Comparison of ENCODE assay signal across 9 mouse cellular contexts in genomic region chr8:60466686-60467335, GRCm38 (mm10). TPM values are rescaled to one million over a fixed set of nuclear protein-coding genes. Genes with fewer than 3 reads are reported as not detected.
DNase-seq lines count a peak whose midpoint lies in the region; ATAC-seq and TF ChIP-seq lines count a peak whose summit lies in the region.
"Had no signal": no experiment of that assay in that cellular context is flagged by ENCODE, and none has a peak within 500 bp of the region (broad histone marks: within the 10 kb centered on the region; RNA-seq: fewer than 3 reads in every experiment).

No protein-coding gene starts in this region.

- H3K4me2 ChIP-seq in heart, embryonic 11.5 days: no peak overlapping the region
- no peak overlapping the region for H3K4me2 ChIP-seq in forebrain, embryonic 14.5 days (ENCODE audit: low read length)
- H3K4me2 ChIP-seq in intestine, embryonic 16.5 days (ENCODE audit: low read depth, low read length): no peak overlapping the region
- peak overlapping the region; percentile 29 for H3K4me2 ChIP-seq in midbrain, embryonic 14.5 days (ENCODE audit: low read length)

- H3K9ac ChIP-seq in heart, adult 2 months (ENCODE audit: low read depth, low read length): no peak overlapping the region
- H3K9ac ChIP-seq in heart, embryonic 11.5 days (ENCODE audit: low read depth, low read length): no peak overlapping the region
- H3K9ac ChIP-seq in forebrain, embryonic 14.5 days (ENCODE audit: low read length): no peak overlapping the region
- H3K9ac ChIP-seq in intestine, embryonic 16.5 days (ENCODE audit: low read depth, low read length): no peak overlapping the region
- no peak overlapping the region for H3K9ac ChIP-seq in midbrain, embryonic 14.5 days (replicated peaks; ENCODE audit: low read length)

- intact Hi-C loops in heart, adult 2 months (cut with DNase I): loop anchor here (10.0 kb wide), 1 partner anchor 1902 kb away; no protein-coding TSS in a partner anchor
- intact Hi-C loops in left cerebral cortex, postnatal 10 days (cut with DNase I): loop anchor here (5.0 kb wide), 1 partner anchor 1900 kb away; no protein-coding TSS in a partner anchor

- no peaks in the 10 kb centered on the region for H3K27me3 ChIP-seq in heart, adult 2 months (ENCODE audit: control insufficient read depth, insufficient read depth, low read length)
- H3K27me3 ChIP-seq in heart, embryonic 11.5 days (ENCODE audit: control insufficient read depth, insufficient read depth, low read length): no peaks in the 10 kb centered on the region
- H3K27me3 ChIP-seq in forebrain, embryonic 14.5 days (replicated peaks; ENCODE audit: control insufficient read depth, insufficient read depth, low read length): no peaks in the 10 kb centered on the region
- H3K27me3 ChIP-seq in intestine, embryonic 16.5 days (replicated peaks; ENCODE audit: control insufficient read depth, insufficient read depth, low read length): no peaks in the 10 kb centered on the region
- H3K27me3 ChIP-seq in midbrain, embryonic 14.5 days (ENCODE audit: control insufficient read depth, insufficient read depth, low read length): no peaks in the 10 kb centered on the region
- H3K27me3 ChIP-seq: megakaryocyte, embryonic 14.5 days had no signal

- TF ChIP-seq POLR2A in heart, adult 2 months (IDR thresholded peaks at IDR 0.05; ENCODE audit: insufficient read depth, low read depth, low read length): no peak

- DNase-seq in heart, adult 2 months: peak; percentile 19 to 45
- peak; percentile 85 for DNase-seq in forebrain, embryonic 14.5 days (ENCODE audit: low spot score)
- peak; percentile 63 to 65 for DNase-seq in left cerebral cortex, postnatal 10 days (ENCODE audit: extremely low spot score in 1 of 2, low spot score in 2 of 2)
- DNase-seq in midbrain, embryonic 14.5 days: peak; percentile 91
- peak; percentile 47 for DNase-seq in telencephalon, adult 2 months (ENCODE audit: low read depth, low spot score)

- no peak for TF ChIP-seq EP300 in heart, adult 2 months (IDR thresholded peaks at IDR 0.05; ENCODE audit: insufficient read depth, low read depth, low read length)

- no peaks in the 10 kb centered on the region for H3K36me3 ChIP-seq in heart, adult 2 months (ENCODE audit: control insufficient read depth, insufficient read depth, low read length)
- H3K36me3 ChIP-seq in heart, embryonic 11.5 days (ENCODE audit: control insufficient read depth, insufficient read depth, low read length): no peaks in the 10 kb centered on the region
- no peaks in the 10 kb centered on the region for H3K36me3 ChIP-seq in forebrain, embryonic 14.5 days (ENCODE audit: control insufficient read depth, insufficient read depth, low read length)
- H3K36me3 ChIP-seq in intestine, embryonic 16.5 days (ENCODE audit: control insufficient read depth, insufficient read depth, low read length): no peaks in the 10 kb centered on the region
- H3K36me3 ChIP-seq in midbrain, embryonic 14.5 days (ENCODE audit: control insufficient read depth, insufficient read depth, low read length): no peaks in the 10 kb centered on the region

- TF ChIP-seq CTCF in heart, adult 2 months (IDR thresholded peaks at IDR 0.05): peak; percentile 86

- no peaks in the 10 kb centered on the region for H3K4me1 ChIP-seq in heart, adult 2 months (ENCODE audit: control insufficient read depth, insufficient read depth, low read length)
- no peaks in the 10 kb centered on the region for H3K4me1 ChIP-seq in heart, embryonic 11.5 days (ENCODE audit: control insufficient read depth, insufficient read depth, low read length)
- no peaks in the 10 kb centered on the region for H3K4me1 ChIP-seq in forebrain, embryonic 14.5 days (ENCODE audit: control insufficient read depth, insufficient read depth, low read length)
- no peaks in the 10 kb centered on the region for H3K4me1 ChIP-seq in intestine, embryonic 16.5 days (ENCODE audit: control insufficient read depth, insufficient read depth, low read length)
- H3K4me1 ChIP-seq in midbrain, embryonic 14.5 days (ENCODE audit: control insufficient read depth, insufficient read depth, low read length): no peaks in the 10 kb centered on the region
- H3K4me1 ChIP-seq: megakaryocyte, embryonic 14.5 days had no signal

- no peaks in the 10 kb centered on the region for H3K9me3 ChIP-seq in heart, embryonic 11.5 days (replicated peaks; ENCODE audit: control insufficient read depth, low read length)
- H3K9me3 ChIP-seq in forebrain, embryonic 14.5 days (replicated peaks; ENCODE audit: control insufficient read depth, low read length): no peaks in the 10 kb centered on the region
- H3K9me3 ChIP-seq in intestine, embryonic 16.5 days (ENCODE audit: control insufficient read depth, low read length): no peaks in the 10 kb centered on the region
- H3K9me3 ChIP-seq in midbrain, embryonic 14.5 days (ENCODE audit: control insufficient read depth, low read length): no peaks in the 10 kb centered on the region

- no peak overlapping the region for H3K27ac ChIP-seq in heart, adult 2 months
- no peak overlapping the region for H3K27ac ChIP-seq in heart, embryonic 11.5 days (ENCODE audit: low read depth, low read length)
- H3K27ac ChIP-seq in forebrain, embryonic 14.5 days (ENCODE audit: low read depth, low read length): no peak overlapping the region
- H3K27ac ChIP-seq in intestine, embryonic 16.5 days (ENCODE audit: low read length): no peak overlapping the region
- H3K27ac ChIP-seq in midbrain, embryonic 14.5 days (replicated peaks; ENCODE audit: low read depth, low read length): no peak overlapping the region

- ATAC-seq in heart, embryonic 11.5 days (replicated peaks; ENCODE audit: insufficient number of reproducible peaks, low FRiP score, low TSS enrichment): no peak
- peak; percentile 81 for ATAC-seq in cerebellum, adult (ENCODE audit: insufficient number of reproducible peaks, low FRiP score, low TSS enrichment)
- peak; percentile 92 for ATAC-seq in forebrain, embryonic 14.5 days
- peak; percentile 53; the same call in 1 of the 2 replicates for ATAC-seq in intestine, embryonic 16.5 days
- peak; percentile 89 for ATAC-seq in midbrain, embryonic 14.5 days (ENCODE audit: low FRiP score, low TSS enrichment)

- 36% methylated on average over 15 of the region's 15 CpGs for WGBS in heart, adult 2 months
- 36% methylated on average over 15 of the region's 15 CpGs for WGBS in heart, embryonic 11.5 days (ENCODE audit: insufficient replicate concordance)
- WGBS in forebrain, embryonic 14.5 days: 39% methylated on average over 15 of the region's 15 CpGs
- 36% methylated on average over 15 of the region's 15 CpGs for WGBS in intestine, embryonic 16.5 days
- WGBS in midbrain, embryonic 14.5 days: 31% methylated on average over 15 of the region's 15 CpGs

- H3K79me2 ChIP-seq in heart, adult 2 months (replicated peaks; ENCODE audit: control insufficient read depth, insufficient read depth, low read length): no peaks in the 10 kb centered on the region

- no peak overlapping the region for H3K4me3 ChIP-seq in heart, adult 2 months
- H3K4me3 ChIP-seq in heart, embryonic 11.5 days (ENCODE audit: low read depth, low read length): no peak overlapping the region
- H3K4me3 ChIP-seq in forebrain, embryonic 14.5 days (ENCODE audit: low read depth, low read length): no peak overlapping the region
- H3K4me3 ChIP-seq in intestine, embryonic 16.5 days (ENCODE audit: low read length): no peak overlapping the region
- no peak overlapping the region for H3K4me3 ChIP-seq in midbrain, embryonic 14.5 days (replicated peaks; ENCODE audit: low read depth, low read length)
- H3K4me3 ChIP-seq: megakaryocyte, embryonic 14.5 days had no signal

RNA-seq across cellular contexts. Expression of gene Gm10283, which starts 36.2 kb away (rescaled TPM):
- not detected for total RNA-seq in heart, adult 2 months (2021)
- not detected in 2 replicates for polyA plus RNA-seq in heart, adult 2 months (2012; rRNA removed)
- not detected in 2 replicates for polyA plus RNA-seq in heart, embryonic 11.5 days (2014; fragmentation: Nextera tagmentation; extraction: Ambion mirVana)
- not detected in 2 replicates for polyA plus RNA-seq in forebrain, embryonic 14.5 days (2014; fragmentation: Nextera tagmentation; extraction: Ambion mirVana)
- not detected in 2 replicates for polyA plus RNA-seq in intestine, embryonic 16.5 days (2015; fragmentation: Nextera tagmentation; extraction: Ambion mirVana)
- not detected for total RNA-seq in left cerebral cortex, postnatal 10 days (2021)
- polyA plus RNA-seq in midbrain, embryonic 14.5 days (2014; fragmentation: Nextera tagmentation; extraction: Ambion mirVana): not detected in 2 replicates

RNA-seq across cellular contexts. Expression of gene Aadat, which starts 38.9 kb away (rescaled TPM):
- total RNA-seq in heart, adult 2 months (2021): not detected
- 0.20 TPM in 1 of 2 replicates, not detected in the other for polyA plus RNA-seq in heart, adult 2 months (2012; rRNA removed)
- polyA plus RNA-seq in heart, embryonic 11.5 days (2014; fragmentation: Nextera tagmentation; extraction: Ambion mirVana): 0.39 and 0.50 TPM in 2 replicates
- polyA plus RNA-seq in forebrain, embryonic 14.5 days (2014; fragmentation: Nextera tagmentation; extraction: Ambion mirVana): 0.55 and 0.78 TPM in 2 replicates
- 0.31 and 0.39 TPM in 2 replicates for polyA plus RNA-seq in intestine, embryonic 16.5 days (2015; fragmentation: Nextera tagmentation; extraction: Ambion mirVana)
- 1 to 10 TPM in 1 of 2 experiments, under 1 TPM in 1; 0.34 to 1.1 TPM for total RNA-seq in left cerebral cortex, postnatal 10 days (2021)
- polyA plus RNA-seq in midbrain, embryonic 14.5 days (2014; fragmentation: Nextera tagmentation; extraction: Ambion mirVana): 1.6 and 1.8 TPM in 2 replicates

Comparison
In these comparisons a context has a peak if more than half of its experiments do, and no peak if none do; other contexts are left out.
1. DNase-seq: peak in every context shown above with its lines; median percentile 91 in midbrain, embryonic 14.5 days; 85 in forebrain, embryonic 14.5 days; 64 in left cerebral cortex, postnatal 10 days; 47 in telencephalon, adult 2 months; 32 in heart, adult 2 months.